Mouse (Mus musculus): ENCODE measurements around the gene Gm47996. TPM values are rescaled to one million over a fixed set of nuclear protein-coding genes. Genes with fewer than 3 reads are reported as not detected.
"Not testable (repeated sequence)": the region's sequence is repeated elsewhere in the genome, so short reads cannot be mapped to it uniquely, and the experiment has no call there.

Gm47996 gene
- total RNA-seq (2021): not detected
- long read RNA-seq, experiment 1: 0 reads
- long read RNA-seq, experiment 2: 0 reads

DNA sequence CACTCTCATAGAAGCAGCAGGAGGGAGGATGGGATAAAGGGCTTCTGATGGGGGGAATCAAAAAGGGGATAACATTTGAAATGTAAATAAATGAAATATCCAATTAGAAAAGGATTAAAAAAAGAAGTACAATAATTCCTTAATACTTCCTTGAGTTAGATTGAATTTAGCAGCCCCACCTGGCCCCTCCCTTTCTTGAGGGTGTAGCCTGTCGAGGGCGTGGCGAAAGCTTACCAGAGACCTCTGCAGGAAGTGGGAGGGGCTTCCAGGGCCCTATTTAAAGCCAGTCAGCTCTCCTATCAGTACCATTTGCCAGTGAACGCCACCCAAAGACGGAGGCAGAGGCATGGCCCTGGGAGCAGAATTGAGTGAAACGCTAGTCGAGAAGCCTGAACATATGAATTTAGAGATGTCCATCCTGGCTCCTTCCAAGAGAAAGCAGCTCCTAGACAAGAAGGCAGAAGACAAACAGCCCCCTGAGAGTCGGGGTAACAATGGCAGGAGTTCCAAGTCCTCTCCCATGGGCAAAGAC lies at the start of gene Gm47996:
Gene Gm47996 (plus strand): TSS at position 308 of the 532 bp plus-strand sequence.
- DNase-seq; intact Hi-C loops (cut with DNase I; ENCODE audit: low total_unique reads): not testable (repeated sequence)

DNA sequence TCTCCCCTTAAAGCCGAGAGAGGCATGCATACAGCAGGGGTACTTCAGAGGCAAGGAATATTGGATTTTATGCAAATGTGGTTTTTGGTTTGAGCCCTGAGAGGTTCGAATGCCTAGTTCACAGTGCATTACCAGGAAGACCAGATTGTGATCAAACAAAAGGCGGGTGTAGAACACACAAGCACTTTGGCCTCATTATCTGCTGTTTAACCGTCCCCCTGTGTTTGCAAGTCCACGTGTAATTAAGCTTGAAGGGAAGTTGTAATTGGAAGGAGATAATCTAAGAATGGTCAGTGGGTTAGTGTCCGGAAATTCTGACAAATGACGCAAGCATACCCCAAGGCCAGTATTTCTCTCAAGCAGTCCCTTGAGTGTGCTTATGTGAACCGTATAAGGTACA lies 43.9 kb upstream of the Gm47996 start:
- no peak for DNase-seq
- intact Hi-C loops (cut with DNase I; ENCODE audit: low total_unique reads): no loop called here

DNA sequence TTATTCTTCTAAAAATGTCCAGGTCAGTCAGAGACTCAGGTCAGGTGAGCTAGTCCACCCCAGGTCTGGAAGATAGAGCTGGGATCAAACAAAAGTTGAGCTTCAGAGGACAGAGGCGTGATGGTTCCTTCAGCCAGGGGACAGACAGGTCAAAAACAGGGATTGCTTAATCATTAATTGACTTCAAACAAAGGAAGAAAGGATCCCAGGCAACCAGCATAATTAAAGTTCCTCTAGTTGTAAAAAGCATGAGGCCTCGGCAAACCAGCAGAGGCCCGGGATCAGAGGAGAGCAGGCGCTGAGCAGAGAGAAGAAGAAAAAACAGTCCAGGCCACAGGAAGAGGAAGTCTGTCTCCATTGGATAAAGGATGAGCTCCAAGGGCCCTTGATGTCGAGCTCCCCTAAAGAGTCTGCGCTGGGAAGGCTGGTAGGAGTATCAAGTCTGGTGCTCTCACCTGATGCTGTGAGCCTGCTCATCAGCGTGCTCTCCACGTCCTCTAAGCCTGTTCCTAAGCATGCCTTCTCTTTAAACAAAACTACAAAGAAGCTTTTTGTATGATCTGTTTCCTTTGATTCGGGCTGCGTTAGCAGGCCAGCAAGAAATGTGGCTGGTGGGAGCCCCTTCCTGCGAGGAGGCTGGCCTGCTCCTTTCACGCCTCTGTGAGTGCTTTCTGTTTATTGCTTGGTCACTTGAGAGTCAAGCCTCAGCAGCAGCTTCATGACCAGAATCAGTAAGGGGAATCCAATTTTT lies 42.5 kb upstream of the Gm47996 start:
- no peak for DNase-seq
- intact Hi-C loops (cut with DNase I; ENCODE audit: low total_unique reads): no loop called here

DNA sequence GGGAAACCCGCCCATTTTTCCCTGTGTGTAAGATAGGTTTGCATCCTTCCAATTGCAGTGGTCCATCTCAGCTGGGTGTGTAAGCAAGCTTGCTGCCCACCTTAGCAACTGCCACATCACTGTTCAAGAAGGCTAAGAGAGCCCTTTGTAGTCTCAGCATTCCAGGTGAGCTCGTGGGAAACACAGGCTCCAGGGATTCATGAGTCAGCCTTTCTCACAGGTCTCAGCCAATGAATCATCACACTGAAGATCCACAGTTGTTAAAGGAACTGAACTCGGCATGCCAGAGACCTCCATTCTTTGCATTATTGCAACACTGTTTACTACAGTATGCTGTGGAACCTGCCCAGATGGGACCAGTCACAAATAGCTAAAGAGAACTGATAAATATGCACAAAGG lies 41.3 kb upstream of the Gm47996 start:
- no peak for DNase-seq
- intact Hi-C loops (cut with DNase I; ENCODE audit: low total_unique reads): no loop called here

DNA sequence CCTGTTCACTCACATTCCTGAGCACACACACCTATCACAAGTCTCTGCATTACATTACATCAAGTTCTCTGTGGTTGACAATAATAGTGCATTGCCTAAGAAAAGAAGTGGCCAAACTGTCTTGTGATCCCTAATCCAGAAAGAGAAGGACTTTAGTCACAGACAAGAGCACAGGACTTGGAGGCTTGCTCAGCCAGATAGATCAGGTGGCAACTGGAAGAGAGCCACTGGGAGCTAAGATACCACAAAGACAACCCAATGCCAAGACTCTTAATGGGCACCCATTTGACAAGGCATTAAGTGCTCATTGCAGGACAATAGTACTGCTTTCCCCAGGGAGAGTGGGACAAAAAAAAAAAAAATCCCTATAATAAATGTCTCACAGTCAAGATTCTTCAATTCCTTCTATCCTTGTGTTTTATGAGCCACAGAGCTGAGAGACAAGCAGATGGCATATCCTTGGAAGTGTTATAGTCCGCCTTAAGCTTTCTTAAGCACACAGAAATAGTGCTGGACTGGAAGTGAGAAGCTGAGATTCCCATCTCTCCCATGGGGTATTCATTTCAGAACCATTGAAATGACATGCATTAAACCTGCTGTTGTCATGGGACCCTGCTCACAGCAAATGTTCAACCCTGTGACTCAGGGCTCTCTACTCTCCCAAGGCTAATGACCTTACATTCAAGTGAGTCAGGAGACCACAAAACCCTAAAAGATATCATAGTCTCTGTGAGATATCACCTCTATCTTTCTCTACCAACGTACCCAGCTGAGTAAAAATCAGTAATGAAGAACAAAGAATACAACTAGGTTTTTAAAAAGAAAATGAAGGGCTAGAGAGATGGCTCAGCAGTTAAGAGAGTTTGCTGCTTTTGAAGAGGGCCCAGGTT lies 38.1 kb upstream of the Gm47996 start:
- intact Hi-C loops (cut with DNase I; ENCODE audit: low total_unique reads): no loop called here
- no peak for DNase-seq

DNA sequence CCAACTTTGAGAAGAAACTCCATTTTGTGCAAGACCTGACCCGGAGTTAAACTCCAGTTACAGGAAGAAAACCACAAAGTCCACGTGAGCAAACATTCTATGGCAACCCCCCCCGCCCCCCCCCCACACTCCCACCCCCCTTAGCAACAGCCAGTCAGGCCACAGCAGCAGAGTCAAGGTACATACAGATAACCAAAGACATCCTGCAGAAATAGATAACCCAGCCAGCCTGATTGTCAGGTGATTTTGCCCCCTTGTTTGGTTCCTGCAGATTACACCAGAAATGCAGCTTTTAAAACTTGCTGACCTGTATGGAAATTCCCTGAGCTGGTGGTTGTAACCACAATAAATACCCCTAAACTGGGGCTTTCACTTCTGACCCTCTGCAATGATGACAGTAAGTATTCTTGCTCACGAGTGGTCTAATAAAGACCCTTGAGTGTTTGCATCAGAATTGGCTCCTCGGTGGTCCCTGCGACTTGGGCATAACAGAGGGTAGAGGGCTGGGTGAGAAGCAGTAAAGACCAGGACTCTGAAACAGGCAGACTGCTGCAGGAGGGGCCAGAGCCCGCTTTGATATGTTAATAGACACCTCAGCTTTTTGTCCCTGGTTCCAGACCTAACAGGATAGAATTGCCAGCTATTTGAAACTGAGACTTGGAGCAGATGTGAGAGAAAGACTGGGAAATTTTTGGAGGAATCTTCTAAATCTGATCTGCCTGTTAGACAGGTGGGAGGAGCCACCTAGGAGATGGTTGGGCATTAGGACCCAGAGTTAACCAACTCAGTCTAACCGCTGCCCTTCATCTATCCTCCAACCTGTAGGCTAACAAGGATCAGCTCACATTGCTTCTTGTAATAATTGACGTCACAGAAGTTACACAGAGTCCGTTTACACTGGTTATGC lies 32.6 kb upstream of the Gm47996 start:
- DNase-seq: no peak
- intact Hi-C loops (cut with DNase I; ENCODE audit: low total_unique reads): no loop called here

- DNase-seq: no peak
- intact Hi-C loops (cut with DNase I; ENCODE audit: low total_unique reads): no loop called here
Observed at GRCm38 (mm10) chr1:151177937-151178271, 32.0 kb upstream of the Gm47996 start.

- DNase-seq: no peak
- intact Hi-C loops (cut with DNase I; ENCODE audit: low total_unique reads): no loop called here
Observed at GRCm38 (mm10) chr1:151178505-151179083, 31.3 kb upstream of the Gm47996 start.

GRCm38 (mm10) chr1:151180167-151180566 lies 29.8 kb upstream of the Gm47996 start:
- intact Hi-C loops (cut with DNase I; ENCODE audit: low total_unique reads): no loop called here
- DNase-seq: no peak

DNA sequence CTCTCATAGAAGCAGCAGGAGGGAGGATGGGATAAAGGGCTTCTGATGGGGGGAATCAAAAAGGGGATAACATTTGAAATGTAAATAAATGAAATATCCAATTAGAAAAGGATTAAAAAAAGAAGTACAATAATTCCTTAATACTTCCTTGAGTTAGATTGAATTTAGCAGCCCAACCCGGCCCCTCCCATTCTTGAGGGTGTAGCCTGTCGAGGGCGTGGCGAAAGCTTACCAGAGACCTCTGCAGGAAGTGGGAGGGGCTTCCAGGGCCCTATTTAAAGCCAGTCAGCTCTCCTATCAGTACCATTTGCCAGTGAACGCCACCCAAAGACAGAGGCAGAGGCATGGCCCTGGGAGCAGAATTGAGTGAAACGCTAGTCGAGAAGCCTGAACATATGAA lies 27.7 kb upstream of the Gm47996 start, which contains the start of gene Gm47985:
Gene Gm47985 (plus strand): TSS at position 272 of the 400 bp plus-strand sequence.
- DNase-seq: not testable (repeated sequence)

DNA sequence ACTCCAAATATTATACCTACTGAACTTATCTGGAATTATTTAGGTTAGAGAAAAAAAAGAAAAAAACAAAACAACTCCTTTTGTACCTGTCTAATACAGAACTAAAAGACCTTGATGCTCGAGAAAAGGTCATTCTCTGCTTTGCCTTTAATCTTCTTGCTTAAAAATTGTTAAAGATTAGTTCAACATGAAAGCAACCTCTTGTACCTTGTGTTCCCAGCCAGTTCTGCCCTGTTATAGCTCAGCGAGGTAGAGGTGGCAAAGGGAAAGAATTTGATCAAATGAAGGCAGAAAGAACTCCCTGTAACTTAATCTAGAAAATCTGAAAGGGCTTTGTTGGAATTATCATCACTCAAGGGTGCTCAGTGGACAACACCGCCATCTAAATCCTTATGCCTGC lies 23.7 kb upstream of the Gm47996 start:
- DNase-seq; intact Hi-C loops (cut with DNase I; ENCODE audit: low total_unique reads): not testable (repeated sequence)

More for the DNA sequence above, 27.7 kb upstream of the Gm47996 start, which contains the start of gene Gm47985:
- intact Hi-C loops (cut with DNase I; ENCODE audit: low total_unique reads): not testable (repeated sequence)

DNA sequence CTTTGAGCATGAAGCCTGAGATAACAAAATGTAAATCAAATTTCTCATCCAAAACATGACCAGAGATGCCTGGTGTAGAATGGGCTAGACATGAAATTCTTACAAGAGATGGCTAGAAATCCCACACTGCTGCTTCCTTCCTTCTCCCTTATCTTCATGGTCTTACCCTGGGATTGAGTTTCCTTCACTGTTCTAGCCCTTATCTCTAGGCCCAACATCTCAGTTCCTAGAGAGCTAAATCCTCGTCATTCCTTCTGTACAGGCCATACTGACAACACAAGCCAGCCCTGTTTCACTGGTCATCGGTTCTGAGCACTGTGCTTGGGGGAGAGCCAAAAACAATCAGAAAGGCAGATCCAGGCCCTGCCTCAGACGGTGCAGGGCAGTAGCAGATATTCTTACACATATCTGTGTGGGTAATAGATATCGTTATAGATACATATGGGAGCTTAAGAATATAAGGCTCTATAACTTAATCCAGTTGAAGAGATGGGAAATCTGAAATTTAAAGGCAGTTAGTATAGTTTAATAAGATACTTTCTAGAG lies 23.0 kb upstream of the Gm47996 start:
- DNase-seq; intact Hi-C loops (cut with DNase I; ENCODE audit: low total_unique reads): not testable (repeated sequence)

- intact Hi-C loops (cut with DNase I; ENCODE audit: low total_unique reads): no loop called here
Observed at GRCm38 (mm10) chr1:151188469-151188868, 21.5 kb upstream of the Gm47996 start.

DNA sequence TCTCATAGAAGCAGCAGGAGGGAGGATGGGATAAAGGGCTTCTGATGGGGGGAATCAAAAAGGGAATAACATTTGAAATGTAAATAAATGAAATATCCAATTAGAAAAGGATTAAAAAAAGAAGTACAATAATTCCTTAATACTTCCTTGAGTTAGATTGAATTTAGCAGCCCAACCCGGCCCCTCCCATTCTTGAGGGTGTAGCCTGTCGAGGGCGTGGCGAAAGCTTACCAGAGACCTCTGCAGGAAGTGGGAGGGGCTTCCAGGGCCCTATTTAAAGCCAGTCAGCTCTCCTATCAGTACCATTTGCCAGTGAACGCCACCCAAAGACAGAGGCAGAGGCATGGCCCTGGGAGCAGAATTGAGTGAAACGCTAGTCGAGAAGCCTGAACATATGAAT lies 17.9 kb upstream of the Gm47996 start, which contains the start of gene Gm8947:
Gene Gm8947 (plus strand): TSS at position 302 of the 400 bp plus-strand sequence.
- intact Hi-C loops (cut with DNase I; ENCODE audit: low total_unique reads); DNase-seq: not testable (repeated sequence)

More at GRCm38 (mm10) chr1:151188469-151188868, 21.5 kb upstream of the Gm47996 start:
- DNase-seq: no peak

DNA sequence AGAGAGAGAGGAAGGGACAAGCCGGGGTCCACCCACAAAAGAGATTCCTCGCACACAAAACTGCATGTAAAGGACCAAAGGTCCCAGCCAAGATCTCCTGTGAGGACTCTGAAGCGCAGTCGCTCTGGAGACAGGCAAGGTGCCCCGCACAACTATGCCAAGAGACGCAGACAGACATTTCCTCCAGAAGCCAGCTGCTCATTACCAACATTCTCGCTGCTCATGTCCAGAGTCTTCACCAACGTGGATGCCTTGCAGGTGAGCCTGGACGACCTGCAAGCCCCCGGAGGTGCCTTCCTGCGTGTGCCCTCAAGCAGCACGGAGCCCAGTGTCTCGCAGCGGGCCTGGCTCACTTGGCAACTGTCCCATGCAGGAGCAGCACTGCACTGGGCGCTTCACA lies 17.2 kb upstream of the Gm47996 start:
- intact Hi-C loops (cut with DNase I; ENCODE audit: low total_unique reads); DNase-seq: not testable (repeated sequence)

- intact Hi-C loops (cut with DNase I; ENCODE audit: low total_unique reads); DNase-seq: not testable (repeated sequence)
Observed at GRCm38 (mm10) chr1:151195986-151196385, 13.9 kb upstream of the Gm47996 start.

- intact Hi-C loops (cut with DNase I; ENCODE audit: low total_unique reads); DNase-seq: not testable (repeated sequence)
Observed at GRCm38 (mm10) chr1:151196690-151197089, 13.2 kb upstream of the Gm47996 start.

DNA sequence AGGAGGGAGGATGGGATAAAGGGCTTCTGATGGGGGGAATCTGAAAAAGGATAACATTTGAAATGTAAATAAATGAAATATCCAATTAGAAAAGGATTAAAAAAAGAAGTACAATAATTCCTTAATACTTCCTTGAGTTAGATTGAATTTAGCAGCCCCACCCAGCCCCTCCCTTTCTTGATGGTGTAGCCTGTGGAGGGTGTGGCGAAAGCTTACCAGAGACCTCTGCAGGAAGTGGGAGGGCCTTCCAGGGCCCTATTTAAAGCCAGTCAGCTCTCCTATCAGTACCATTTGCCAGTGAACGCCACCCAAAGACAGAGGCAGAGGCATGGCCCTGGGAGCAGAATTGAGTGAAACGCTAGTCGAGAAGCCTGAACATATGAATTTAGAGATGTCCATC lies 11.8 kb upstream of the Gm47996 start, which contains the start of gene Gm47995:
Gene Gm47995 (plus strand): TSS at position 329 of the 400 bp plus-strand sequence.
- DNase-seq; intact Hi-C loops (cut with DNase I; ENCODE audit: low total_unique reads): not testable (repeated sequence)
